Mouse (Mus musculus) embryonic facial prominence, embryonic 14.5 days (tissue): ENCODE measurements around the gene Mum1. TPM values are rescaled to one million over a fixed set of nuclear protein-coding genes. Genes with fewer than 3 reads are reported as not detected.
A peak's percentile ranks its signal among the peaks of the same experiment; 100 is the strongest.

Source experiments
- ATAC-seq: fragments of 200-750 bp; cut with Nextera tagmentation; 2 replicates; pipeline ENCODE4 v1.8.0; 2017; ENCODE audit warnings: low read depth, moderate number of reproducible peaks, moderate TSS enrichment
- DNase-seq: peaks from one replicate; pipeline ENCODE4 v3.0.0-alpha.2; 2015; ENCODE audit warnings: low spot score
- H3K27ac ChIP-seq: fragments of 300-500 bp; sonication (generic); replicated peaks from 2 replicates; pipeline ENCODE4 v1.5.1; 2014; ENCODE audit warnings: low read depth, mild to moderate bottlenecking, low read length, moderate library complexity
- H3K27me3 ChIP-seq: fragments of 300-500 bp; sonication (generic); replicated peaks from 2 replicates; pipeline ENCODE4 v1.6.1; 2014; ENCODE audit warnings: low read length; ENCODE audit not compliant: control insufficient read depth, insufficient read depth
- H3K36me3 ChIP-seq: fragments of 300-500 bp; sonication (generic); 2 replicates; pipeline ENCODE4 v1.6.1; 2014; ENCODE audit warnings: low read length, mixed read lengths; ENCODE audit not compliant: control insufficient read depth, insufficient read depth
- H3K4me1 ChIP-seq: fragments of 300-500 bp; sonication (generic); 2 replicates; pipeline ENCODE4 v1.6.1; 2014; ENCODE audit warnings: antibody characterized with exemption, low read length; ENCODE audit not compliant: control insufficient read depth, insufficient read depth
- H3K4me2 ChIP-seq: fragments of 300-500 bp; sonication (generic); 2 replicates; pipeline ENCODE4 v1.6.1; 2014; ENCODE audit warnings: low read depth, mild to moderate bottlenecking, low read length, moderate library complexity, mixed read lengths
- H3K4me3 ChIP-seq: fragments of 300-500 bp; sonication (generic); 2 replicates; pipeline ENCODE4 v1.5.1; 2014; ENCODE audit warnings: low read depth, mild to moderate bottlenecking, low read length
- H3K9ac ChIP-seq: fragments of 300-500 bp; sonication (generic); 2 replicates; pipeline ENCODE4 v1.6.1; 2014; ENCODE audit warnings: low read depth, mild to moderate bottlenecking, low read length, moderate library complexity, mixed read lengths
- H3K9me3 ChIP-seq: fragments of 300-500 bp; sonication (generic); 2 replicates; pipeline ENCODE4 v1.6.1; 2016; ENCODE audit warnings: low read length; ENCODE audit not compliant: control insufficient read depth
- WGBS: fragments of 180-500 bp; shearing (Covaris S2); extraction: QIAGEN DNeasy Blood & Tissue Kit; methylation state at CpG from one replicate; pipeline ENCODE4 v1.1.7; 2014; 5-methylcytosine and 5-hydroxymethylcytosine counted together
- polyA plus RNA-seq: library from polyadenylated mRNA; unstranded; fragments of >200 nt; fragmentation: Nextera tagmentation; extraction: Ambion mirVana; gene quantifications from 2 replicates; pipeline ENCODE4 v1.2.1, GENCODE M21; 2014

The Mum1 gene
- polyA plus RNA-seq, 1 experiment from 2014 or later = 52.1 TPM

DNA sequence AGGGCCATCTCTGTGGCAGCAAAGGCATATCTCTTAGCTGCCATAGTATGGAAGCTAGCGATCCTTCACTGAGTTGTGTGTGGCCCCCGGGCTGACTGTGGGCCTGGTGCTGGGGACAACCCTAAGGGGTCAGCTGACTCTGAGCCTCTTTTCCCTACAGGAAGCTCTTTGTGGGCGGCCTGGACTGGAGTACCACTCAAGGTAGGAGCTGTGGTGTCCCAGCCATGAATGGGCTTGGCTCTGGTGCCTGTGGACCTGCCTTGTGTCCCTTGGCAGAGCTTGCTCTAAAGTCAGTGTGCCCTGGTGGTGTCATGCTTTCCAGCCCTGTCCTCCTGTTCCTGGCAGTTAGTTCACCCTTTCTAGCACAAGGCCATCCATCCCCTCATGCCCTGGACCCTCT, 47.6 kb downstream of the Mum1 start:
- 0 out of 2 replicates have a peak, but pooled peaks cover under 1% of the 10 kb centered on the region for H3K4me1 ChIP-seq
- H3K27ac ChIP-seq = no peak overlapping the region
- H3K9ac ChIP-seq = no peak overlapping the region
- no peaks in the 10 kb centered on the region for H3K9me3 ChIP-seq
- H3K36me3 ChIP-seq = peaks cover 53% of the 10 kb centered on the region
- ATAC-seq (no peak), DNase-seq (no peak)
- no peaks in the 10 kb centered on the region for H3K27me3 ChIP-seq
- 87% methylated on average over 3 of the region's 3 CpGs for WGBS
- H3K4me2 ChIP-seq = no peak overlapping the region
- no peak overlapping the region for H3K4me3 ChIP-seq

DNA sequence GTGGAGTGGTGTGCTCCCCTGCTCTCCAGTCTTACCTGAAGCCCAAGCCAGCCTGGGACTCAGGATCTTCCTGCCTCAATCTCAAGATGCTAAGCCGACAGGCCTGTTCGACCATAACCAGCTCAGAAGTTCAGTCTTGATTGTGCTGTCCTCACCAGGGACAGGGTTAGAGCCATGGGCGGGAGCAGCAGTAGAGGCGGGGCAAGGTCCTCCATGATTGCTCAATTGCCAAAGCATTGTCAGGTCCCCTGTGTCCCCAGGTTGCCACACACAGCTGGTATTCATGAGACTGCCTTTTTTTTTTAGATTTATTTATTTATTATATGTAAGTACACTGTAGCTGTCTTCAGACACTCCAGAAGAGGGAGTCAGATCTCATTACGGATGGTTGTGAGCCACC, 50.0 kb downstream of the Mum1 start:
- no peak overlapping the region for H3K9ac ChIP-seq
- no peak overlapping the region for H3K4me3 ChIP-seq
- no peak for DNase-seq
- no peak for ATAC-seq
- peaks cover 75% of the 10 kb centered on the region for H3K36me3 ChIP-seq
- H3K4me1 ChIP-seq = no peaks in the 10 kb centered on the region
- no peak overlapping the region for H3K27ac ChIP-seq
- WGBS = 88% methylated on average over 4 of the region's 5 CpGs
- no peaks in the 10 kb centered on the region for H3K27me3 ChIP-seq
- H3K9me3 ChIP-seq = no peaks in the 10 kb centered on the region
- H3K4me2 ChIP-seq = no peak overlapping the region

GRCm38 (mm10) chr10:80278390-80278789, 52.2 kb downstream of the Mum1 start:
- 96% methylated on average over 9 of the region's 9 CpGs for WGBS
- Histone ChIP-seq H3K4me1 (no peaks in the 10 kb centered on the region), H3K36me3 (peaks cover 93% of the 10 kb centered on the region), H3K27ac (no peak overlapping the region), H3K4me3 (no peak overlapping the region), H3K4me2 (no peak overlapping the region), H3K9ac (no peak overlapping the region), H3K9me3 (no peaks in the 10 kb centered on the region), H3K27me3 (no peaks in the 10 kb centered on the region)
- no peak for DNase-seq
- ATAC-seq = no peak

DNA sequence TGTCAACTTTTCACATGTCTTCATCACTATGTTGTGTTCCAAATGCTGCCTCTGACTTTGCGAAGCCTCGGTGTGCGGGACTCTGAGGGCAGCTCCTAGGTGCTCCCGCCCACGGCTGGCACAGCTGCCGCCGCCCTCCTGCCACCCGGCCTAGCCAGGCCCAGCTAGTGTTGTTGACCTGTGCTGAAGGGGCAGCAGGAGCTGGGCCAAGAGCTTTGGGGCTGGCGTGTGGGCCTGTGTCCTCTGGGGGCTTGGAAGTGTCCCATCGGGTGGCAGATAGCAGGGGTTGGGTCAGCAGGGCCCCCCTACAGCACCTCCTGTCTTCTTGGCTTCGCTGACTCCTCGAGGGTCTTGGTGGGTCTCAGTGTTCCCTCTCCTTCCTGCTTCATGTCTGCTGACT, 53.0 kb downstream of the Mum1 start:
- Histone ChIP-seq H3K36me3 (peaks cover 93% of the 10 kb centered on the region), H3K4me3 (no peak overlapping the region), H3K27me3 (no peaks in the 10 kb centered on the region), H3K27ac (no peak overlapping the region), H3K4me1 (no peaks in the 10 kb centered on the region), H3K4me2 (no peak overlapping the region), H3K9ac (no peak overlapping the region), H3K9me3 (no peaks in the 10 kb centered on the region)
- no peak for DNase-seq
- 92% methylated on average over 12 of the region's 12 CpGs for WGBS
- ATAC-seq = no peak

- WGBS = 87% methylated on average over 7 of the region's 7 CpGs
- Histone ChIP-seq H3K9me3 (no peaks in the 10 kb centered on the region), H3K36me3 (peaks cover 97% of the 10 kb centered on the region), H3K27me3 (no peaks in the 10 kb centered on the region), H3K4me1 (no peaks in the 10 kb centered on the region), H3K4me2 (no peak overlapping the region), H3K9ac (peak overlapping the region; percentile 14; the same call in 1 of the 2 replicates), H3K4me3 (no peak overlapping the region), H3K27ac (no peak overlapping the region)
- DNase-seq (no peak), ATAC-seq (peak; percentile 8; the same call in 1 of the 2 replicates)
Measured at GRCm38 (mm10) chr10:80281304-80281703, 55.1 kb downstream of the Mum1 start.

DNA sequence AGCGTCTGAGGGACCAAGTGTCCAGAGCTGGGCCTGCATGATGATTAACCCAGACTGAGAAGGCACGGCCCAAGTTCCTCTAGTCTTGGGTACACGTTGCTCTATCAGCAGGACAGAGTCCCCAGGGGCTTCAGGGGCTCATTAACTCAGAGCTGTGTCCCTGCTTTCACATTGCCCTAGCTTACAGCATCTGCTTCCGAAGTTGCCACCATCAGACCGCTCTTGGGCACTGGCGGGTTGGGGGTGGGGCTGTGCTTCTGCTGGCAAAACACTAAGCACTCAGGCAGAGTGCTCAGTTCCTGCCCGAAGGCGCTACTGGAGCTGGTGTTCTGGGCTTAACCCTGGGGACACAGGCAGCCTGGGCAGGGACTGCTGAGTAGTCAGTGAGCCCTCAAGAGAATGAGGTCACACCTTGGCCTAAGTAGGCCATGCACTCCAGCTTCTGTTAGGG, 55.7 kb downstream of the Mum1 start:
- Histone ChIP-seq H3K4me2 (no peak overlapping the region), H3K36me3 (peaks cover 98% of the 10 kb centered on the region), H3K4me1 (no peaks in the 10 kb centered on the region), H3K27ac (no peak overlapping the region), H3K4me3 (no peak overlapping the region), H3K27me3 (no peaks in the 10 kb centered on the region), H3K9ac (no peak overlapping the region), H3K9me3 (no peaks in the 10 kb centered on the region)
- 65% methylated on average over 8 of the region's 8 CpGs for WGBS
- no peak for ATAC-seq
- no peak for DNase-seq

GRCm38 (mm10) chr10:80282481-80283441, 56.5 kb downstream of the Mum1 start:
- Histone ChIP-seq H3K9ac (no peak overlapping the region), H3K4me2 (no peak overlapping the region), H3K4me3 (no peak overlapping the region), H3K9me3 (no peaks in the 10 kb centered on the region), H3K27ac (no peak overlapping the region), H3K27me3 (no peaks in the 10 kb centered on the region), H3K4me1 (no peaks in the 10 kb centered on the region), H3K36me3 (peaks cover 98% of the 10 kb centered on the region)
- DNase-seq = no peak
- no peak for ATAC-seq
- 88% methylated on average over 18 of the region's 20 CpGs for WGBS

DNA sequence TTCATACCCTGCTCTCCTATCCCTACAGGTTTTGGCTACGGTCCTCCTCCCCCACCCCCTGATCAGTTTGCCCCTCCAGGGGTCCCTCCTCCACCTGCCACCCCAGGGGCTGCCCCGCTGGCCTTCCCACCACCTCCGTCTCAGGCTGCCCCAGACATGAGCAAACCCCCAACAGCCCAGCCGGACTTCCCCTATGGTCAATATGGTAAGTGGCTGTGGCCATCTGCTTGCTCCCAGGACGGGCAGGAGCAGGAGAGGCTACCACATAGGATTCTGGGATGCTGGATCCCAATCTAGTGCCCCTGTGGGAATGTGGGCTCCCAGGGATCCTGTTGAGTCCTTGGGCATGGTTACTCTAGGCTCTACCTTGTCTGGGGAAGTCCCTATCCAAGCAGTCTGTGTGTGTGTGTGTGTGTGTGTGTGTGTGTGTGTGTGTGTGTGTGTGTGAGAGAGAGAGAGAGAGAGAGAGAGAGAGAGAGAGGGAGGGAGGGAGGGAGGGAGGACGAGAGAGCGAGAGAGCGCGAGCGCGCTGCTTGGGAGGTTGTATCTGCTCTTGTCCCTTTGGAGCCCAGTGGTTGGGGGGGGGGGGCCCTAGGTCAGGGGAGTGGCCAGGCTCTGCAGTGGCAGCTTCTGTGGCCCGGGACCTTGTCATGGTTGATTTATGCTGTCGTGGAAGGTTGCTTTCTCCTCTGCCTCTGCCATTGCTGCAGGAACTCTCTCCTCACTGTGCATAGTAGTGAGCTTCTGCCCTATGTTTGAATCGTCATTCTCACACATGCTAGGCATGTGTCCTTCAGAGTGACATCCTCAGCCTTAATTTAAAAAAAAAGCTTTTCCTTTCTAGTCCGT, 59.2 kb downstream of the Mum1 start:
- no peak overlapping the region for H3K4me3 ChIP-seq
- H3K9me3 ChIP-seq = no peaks in the 10 kb centered on the region
- no peak overlapping the region for H3K9ac ChIP-seq
- no peak for DNase-seq
- H3K27ac ChIP-seq = no peak overlapping the region
- peaks cover 83% of the 10 kb centered on the region for H3K36me3 ChIP-seq
- H3K4me1 ChIP-seq = no peaks in the 10 kb centered on the region
- H3K4me2 ChIP-seq = no peak overlapping the region
- H3K27me3 ChIP-seq = no peaks in the 10 kb centered on the region
- no peak for ATAC-seq
- 82% methylated on average over 12 of the region's 15 CpGs for WGBS
